Mouse (Mus musculus) cerebellum, adult 11-12 months (tissue): ENCODE results near the gene Mta3.
"Not testable (repeated sequence)": the region's sequence is repeated elsewhere in the genome, so short reads cannot be mapped to it uniquely, and the experiment has no call there.

ENCODE experiments used
- DNase-seq: peaks from one replicate; pipeline ENCODE4 v3.0.0; 2022

The Mta3 gene

DNA sequence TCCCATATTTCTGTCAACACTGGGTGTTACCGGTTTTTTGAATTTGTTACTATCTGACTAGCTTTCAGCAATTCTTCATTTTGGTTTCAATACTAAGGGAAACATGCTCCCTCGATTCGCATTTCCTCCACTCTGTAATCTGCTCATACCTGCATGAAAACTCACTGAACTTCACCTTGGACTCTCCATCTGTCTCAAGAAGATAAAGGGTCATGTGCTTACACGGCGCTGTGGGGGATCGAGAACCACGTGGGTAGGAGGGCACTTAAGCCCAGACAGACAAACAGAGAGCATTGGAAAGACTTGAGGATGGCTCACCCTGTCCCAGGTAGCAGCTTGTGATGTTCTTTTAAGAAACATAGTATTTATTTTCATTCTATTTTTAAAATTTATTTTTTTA, 152.4 kb downstream of the Mta3 start:
- DNase-seq: no peak

DNA sequence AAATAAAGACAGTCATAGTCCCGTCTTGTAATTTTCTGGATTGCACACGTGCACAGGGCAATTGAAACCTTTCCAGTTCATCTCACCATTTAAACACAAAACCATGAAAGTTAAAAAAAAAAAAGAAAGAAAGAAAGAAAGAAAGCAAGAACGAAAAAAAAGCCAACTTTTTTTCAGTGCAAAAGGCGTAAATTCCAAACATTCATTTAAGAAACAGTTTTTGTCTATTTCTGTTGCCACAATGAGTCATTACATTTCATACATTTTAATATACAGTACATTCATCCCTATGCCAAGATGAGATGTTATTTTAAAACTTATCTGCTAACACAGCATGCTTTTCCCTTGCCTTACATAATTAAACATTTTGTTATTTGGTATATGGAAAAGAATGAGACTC, 153.7 kb downstream of the Mta3 start:
- DNase-seq: no peak

DNA sequence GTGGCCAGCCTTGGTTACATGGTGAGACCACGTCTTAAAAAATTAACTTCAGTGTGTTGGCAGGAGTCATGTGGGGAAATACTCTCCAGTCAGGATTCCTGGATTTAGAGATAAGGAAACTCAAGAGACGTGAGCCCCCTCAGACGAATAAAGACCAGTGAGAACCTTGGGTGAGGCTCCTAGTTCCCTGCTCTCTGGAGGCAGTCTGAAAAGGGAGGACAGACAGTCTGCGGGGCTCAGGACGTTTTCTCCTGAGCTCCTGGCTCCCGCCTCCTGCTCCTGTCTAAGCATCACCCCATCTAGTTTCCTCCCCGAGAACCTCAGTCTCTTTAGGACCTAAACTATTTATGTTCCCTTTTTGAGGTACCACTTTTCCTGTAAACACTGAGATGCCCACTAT, 154.3 kb downstream of the Mta3 start:
- no peak for DNase-seq

DNA sequence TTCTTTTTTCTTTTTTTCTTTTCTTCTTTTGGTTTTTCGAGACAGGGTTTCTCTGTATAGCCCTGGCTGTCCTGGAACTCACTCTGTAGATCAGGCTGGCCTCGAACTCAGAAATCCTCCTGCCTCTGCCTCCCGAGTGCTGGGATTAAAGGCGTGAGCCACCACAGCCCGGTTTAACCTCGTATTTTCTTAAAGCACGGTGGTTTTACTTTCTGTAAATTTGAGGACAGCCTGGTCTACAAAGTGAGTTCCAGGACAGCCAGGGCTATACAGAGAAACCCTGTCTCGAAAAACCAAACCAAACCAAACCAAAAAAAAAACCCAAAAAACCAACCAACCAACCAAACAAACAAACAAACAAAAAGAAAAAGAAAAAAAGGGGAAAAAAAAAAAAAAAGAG, 155.0 kb downstream of the Mta3 start:
- DNase-seq: not testable (repeated sequence)

DNA sequence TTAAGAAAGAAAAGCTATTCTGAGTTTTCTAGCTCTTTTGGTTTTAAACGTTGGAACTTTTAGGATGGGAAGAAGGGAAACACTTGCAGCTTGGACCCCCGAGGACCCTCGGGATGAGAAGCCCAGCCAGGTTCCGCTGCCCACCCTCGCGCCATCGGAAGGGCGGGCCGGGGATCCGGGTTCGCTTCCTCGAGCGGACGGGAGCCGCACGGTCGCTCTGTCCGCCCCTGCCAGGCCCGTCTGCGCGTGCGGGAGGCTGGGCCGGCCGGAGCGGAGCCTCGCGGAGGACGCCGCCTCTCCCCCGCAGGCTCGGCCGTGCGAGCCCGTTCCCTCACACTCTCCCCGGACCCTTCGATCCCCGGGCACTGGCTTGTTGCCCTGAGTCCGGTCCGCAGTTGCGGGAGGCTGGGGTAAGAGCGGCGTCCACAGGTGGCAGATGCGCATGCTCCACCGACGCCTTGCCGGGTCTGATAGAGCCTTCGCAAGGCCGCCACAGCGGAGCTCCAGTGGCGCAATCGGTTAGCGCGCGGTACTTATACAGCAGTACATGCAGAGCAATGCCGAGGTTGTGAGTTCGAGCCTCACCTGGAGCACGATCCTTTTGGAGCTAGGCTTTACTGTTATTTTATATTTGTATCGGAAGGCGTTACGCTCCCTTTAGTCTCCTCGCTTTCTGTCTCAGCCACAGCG, 155.6 kb downstream of the Mta3 start:
- peak; percentile 96 for DNase-seq

DNA sequence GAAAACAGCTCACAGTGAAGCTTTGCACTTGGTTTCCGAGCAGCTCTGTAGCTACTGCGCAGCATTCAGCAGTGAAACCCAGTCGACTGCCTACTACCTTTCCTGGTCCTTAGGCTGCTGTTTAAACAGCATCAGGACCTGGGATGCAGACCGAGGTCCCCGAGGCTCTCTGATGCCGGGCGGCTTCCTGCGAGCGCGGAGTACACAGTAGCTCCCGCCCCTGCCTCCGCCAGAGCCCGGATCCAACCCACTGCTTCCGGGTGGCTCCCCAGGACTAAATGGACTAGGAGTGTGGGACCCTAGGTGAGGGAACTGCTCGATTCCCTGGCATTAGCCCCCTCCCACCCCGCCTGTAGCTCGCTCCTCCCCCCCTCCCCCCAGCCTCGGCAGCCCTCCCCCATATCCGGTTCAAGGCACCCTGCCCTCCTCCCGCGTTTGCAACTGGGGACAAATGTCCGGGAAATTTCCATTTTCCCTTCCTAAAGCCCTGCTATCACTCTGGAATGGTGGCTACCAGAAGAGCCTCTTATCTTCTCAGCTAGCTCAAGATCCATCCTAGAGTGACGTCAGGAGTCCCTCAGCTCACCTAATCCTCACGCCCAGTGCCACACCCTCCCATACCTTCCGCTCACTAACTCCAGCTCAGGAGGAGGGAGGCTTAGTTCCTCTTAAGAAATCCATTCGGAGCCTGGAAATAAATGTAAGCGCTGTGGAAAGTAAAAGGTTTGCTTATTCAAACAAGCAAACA, 156.3 kb downstream of the Mta3 start:
- DNase-seq: peak; percentile 76

DNA sequence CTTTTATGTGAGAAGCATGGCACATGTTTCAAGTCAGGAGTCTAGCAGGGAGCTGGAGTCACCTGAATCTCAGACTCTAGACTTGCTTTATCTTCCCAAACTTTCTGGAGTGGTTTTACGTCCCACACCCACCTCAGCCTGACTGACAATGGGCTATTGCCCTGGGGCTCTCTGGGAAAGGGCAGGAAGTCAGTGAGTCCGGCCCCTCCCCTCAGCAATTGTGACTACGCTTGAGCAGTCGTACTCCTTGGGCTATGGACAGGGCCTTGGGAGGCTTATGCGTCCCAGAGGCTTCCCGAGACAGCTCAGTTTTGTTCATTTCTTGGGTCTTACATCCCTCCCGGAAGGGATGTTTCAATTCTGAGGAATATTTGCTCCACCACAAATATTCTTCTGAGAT, 159.4 kb downstream of the Mta3 start:
- no peak for DNase-seq

DNA sequence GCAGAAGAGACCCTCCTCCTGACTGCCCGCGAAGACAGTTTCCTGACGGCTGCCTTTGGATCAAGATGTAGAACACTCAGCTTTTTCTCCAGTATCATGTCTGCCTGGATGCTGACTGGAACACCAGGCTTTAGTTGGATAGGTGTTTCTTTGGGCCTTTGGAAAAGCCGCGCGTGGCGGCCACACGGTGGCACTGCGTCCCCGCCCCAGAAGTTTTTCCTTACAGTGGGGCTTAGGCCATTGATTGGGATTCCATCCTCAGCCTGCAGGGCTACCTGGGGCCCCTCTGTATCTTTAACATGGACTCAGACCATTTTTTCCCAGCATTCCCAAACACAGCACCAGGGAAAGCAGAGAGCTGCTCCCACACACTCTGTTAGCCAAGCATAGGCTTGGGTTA, 160.6 kb downstream of the Mta3 start:
- no peak for DNase-seq

DNA sequence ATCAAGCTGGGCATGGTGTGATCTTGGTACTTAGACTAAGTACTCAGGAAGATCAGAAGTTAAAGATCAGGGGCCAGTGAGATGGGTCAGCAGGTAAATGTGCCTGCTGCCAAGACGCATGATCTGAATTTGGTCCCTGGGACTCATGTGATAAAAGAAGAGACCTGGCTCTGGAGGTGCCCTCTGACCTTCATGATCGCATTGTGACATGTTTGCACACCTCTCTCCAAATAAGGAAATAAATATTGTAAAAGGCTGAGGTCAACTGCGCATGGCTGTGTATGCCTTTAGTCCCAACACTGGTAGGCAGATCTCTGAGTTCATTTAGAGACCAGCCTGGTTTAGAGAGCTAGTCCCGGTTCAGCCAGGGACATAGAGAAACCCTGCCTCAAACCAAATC, 164.4 kb downstream of the Mta3 start:
- DNase-seq: no peak
